Mouse (Mus musculus) heart, adult 2 months (tissue): ENCODE results near the gene Sulf2. TPM values are rescaled to one million over a fixed set of nuclear protein-coding genes. Genes with fewer than 3 reads are reported as not detected.
A peak's percentile ranks its signal among the peaks of the same experiment; 100 is the strongest.

Experiments used
- DNase-seq, 2 experiments: peaks; one replicate each; pipeline ENCODE4 v3.0.0; 2021
- H3K27ac ChIP-seq: fragments of 200-600 bp; 2 replicates; pipeline ENCODE4 v1.8.1; 2022
- H3K27me3 ChIP-seq: fragments of 200-500 bp; 2 replicates; pipeline ENCODE4 v1.6.1; 2012; ENCODE audit warnings: mild to moderate bottlenecking, low read length, inconsistent platforms, mixed read lengths; ENCODE audit not compliant: control insufficient read depth, insufficient read depth
- H3K36me3 ChIP-seq: fragments of 200-500 bp; 2 replicates; pipeline ENCODE4 v1.6.1; 2012; ENCODE audit warnings: low read length, inconsistent platforms; ENCODE audit not compliant: control insufficient read depth, insufficient read depth
- H3K4me1 ChIP-seq: fragments of 200-500 bp; 2 replicates; pipeline ENCODE4 v1.6.1; 2011; ENCODE audit warnings: low read length; ENCODE audit not compliant: control insufficient read depth, insufficient read depth
- H3K4me3 ChIP-seq: fragments of 200-600 bp; 2 replicates; pipeline ENCODE4 v1.8.1; 2022
- H3K79me2 ChIP-seq: fragments of 200-500 bp; replicated peaks from 2 replicates; pipeline ENCODE4 v1.6.1; 2012; ENCODE audit warnings: mild to moderate bottlenecking, inconsistent platforms, low read length, moderate library complexity, mixed read lengths; ENCODE audit not compliant: control insufficient read depth, insufficient read depth
- H3K9ac ChIP-seq: fragments of 200-500 bp; 2 replicates; pipeline ENCODE4 v1.6.1; 2012; ENCODE audit warnings: low read depth, mild to moderate bottlenecking, control low read depth, inconsistent platforms, low read length, mixed read lengths
- CTCF ChIP-seq: fragments of 200-600 bp; IDR thresholded peaks from 2 replicates; pipeline ENCODE4 v1.8.1; 2022; ENCODE audit warnings: antibody characterized with exemption, mild to moderate bottlenecking, moderate library complexity
- EP300 ChIP-seq: fragments of 200-500 bp; IDR thresholded peaks from 2 replicates; pipeline ENCODE4 v1.6.1; 2011; ENCODE audit warnings: low read depth, low read length, control low read depth; ENCODE audit not compliant: insufficient read depth
- POLR2A ChIP-seq: fragments of 200-500 bp; IDR thresholded peaks from 2 replicates; pipeline ENCODE4 v1.6.1; 2011; ENCODE audit warnings: mild to moderate bottlenecking, low read depth, low read length, control low read depth; ENCODE audit not compliant: insufficient read depth
- WGBS: fragments of 180-500 bp; shearing (Covaris S2); methylation state at CpG from one replicate; pipeline ENCODE4 v1.1.7; 2018; 5-methylcytosine and 5-hydroxymethylcytosine counted together
- intact Hi-C: fragments of 180-260 bp; cut with DNase I; formaldehyde crosslinking; loops from one replicate; pipeline ENCODE4 v1.15.1; 2025
- polyA plus RNA-seq: library from polyadenylated mRNA; depleted of rRNA; stranded (reverse); fragments of >200 nt; gene quantifications from 2 replicates; pipeline ENCODE4 v1.2.3, GENCODE M21; 2012
- total RNA-seq, 2 experiments: library from RNA; stranded (reverse); gene quantifications; 2 replicates each; pipeline ENCODE4 v1.2.3; 2021

Gene Sulf2
- total and polyA plus RNA-seq, 3 experiments, result 38.5 to 51.0 (median 43.9) TPM

DNA sequence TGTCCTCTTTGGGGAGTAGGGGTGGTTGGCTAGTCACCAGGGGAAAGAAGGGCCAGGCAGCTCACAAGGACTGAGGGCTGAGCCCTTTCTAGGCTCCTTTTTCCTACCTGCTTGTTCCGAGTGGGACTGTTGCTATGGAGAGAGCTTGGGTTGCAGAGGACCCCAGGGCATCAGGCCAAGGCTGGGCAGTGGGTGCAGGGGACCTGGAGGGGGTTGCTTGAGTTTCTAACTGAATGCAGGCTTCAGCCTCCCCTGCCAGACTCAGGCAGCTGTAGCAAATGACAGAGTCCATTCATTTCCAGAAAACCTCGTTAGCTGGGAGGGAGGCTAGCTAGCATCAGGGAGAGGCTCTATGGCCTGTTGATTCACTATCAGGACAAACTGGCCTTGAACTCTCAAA lies 48.8 kb downstream of the Sulf2 start:
- Histone ChIP-seq H3K27me3 (no peaks in the 10 kb centered on the region), H3K4me1 (peaks cover 1% of the 10 kb centered on the region; the same call in 1 of the 2 replicates), H3K4me3 (no peak overlapping the region), H3K79me2 (no peaks in the 10 kb centered on the region), H3K9ac (no peak overlapping the region), H3K27ac (no peak overlapping the region), H3K36me3 (no peaks in the 10 kb centered on the region)
- DNase-seq, result no peak
- TF ChIP-seq CTCF, result no peak
- no peak for TF ChIP-seq EP300
- no peak for TF ChIP-seq POLR2A
- 75% methylated on average over 2 of the region's 2 CpGs for whole genome bisulfite sequencing
- intact Hi-C loops, result no loop called here

DNA sequence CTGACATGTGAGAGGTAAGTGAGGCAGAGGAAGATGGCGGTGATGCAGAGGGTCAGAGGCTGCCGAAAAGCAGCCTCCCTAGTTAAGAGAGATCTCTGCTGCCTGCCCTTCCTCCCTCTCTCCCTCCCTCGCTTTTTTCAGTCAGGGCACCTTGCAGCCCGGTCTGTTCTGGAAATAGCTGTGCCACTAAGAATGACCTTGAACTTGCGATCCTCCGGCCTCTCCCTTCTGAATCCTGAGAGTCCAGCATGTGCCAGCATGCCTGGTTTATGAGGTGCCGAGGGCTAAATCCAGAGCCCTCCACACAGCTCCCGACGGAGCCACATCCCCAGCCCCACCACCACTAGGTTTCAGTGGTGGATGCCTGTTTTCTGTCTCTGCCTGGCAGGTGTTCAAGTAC lies 49.6 kb downstream of the Sulf2 start:
- no peaks in the 10 kb centered on the region for H3K79me2 ChIP-seq
- H3K27me3 ChIP-seq, result no peaks in the 10 kb centered on the region
- TF ChIP-seq EP300 (no peak), CTCF (no peak), POLR2A (no peak)
- no peak overlapping the region for H3K4me3 ChIP-seq
- intact Hi-C loops, result no loop called here
- peaks cover 1% of the 10 kb centered on the region; the same call in 1 of the 2 replicates for H3K4me1 ChIP-seq
- no peak overlapping the region for H3K27ac ChIP-seq
- DNase-seq, result no peak
- WGBS, result 70% methylated on average over 9 of the region's 9 CpGs
- no peak overlapping the region for H3K9ac ChIP-seq
- H3K36me3 ChIP-seq, result no peaks in the 10 kb centered on the region

DNA sequence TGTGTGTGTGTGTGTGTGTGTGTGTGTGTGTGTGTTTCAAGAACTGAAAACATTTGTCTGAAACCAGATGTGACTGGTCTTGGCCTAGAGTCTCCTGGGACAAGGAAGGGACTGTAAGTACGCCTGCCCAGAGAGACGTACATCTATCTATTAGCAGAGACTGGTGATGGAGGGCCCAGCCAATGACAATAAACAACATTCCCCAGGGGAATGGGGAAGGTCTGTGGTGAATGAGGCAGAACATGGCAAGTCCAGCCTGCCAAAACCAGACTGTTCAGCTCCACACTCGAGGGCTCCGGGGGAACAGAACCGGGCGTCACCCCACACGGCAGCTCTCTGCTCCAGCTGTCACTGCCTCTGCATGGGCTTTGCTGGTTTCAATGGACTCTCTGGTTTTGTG lies 52.6 kb downstream of the Sulf2 start:
- Histone ChIP-seq H3K4me1 (0 out of 2 replicates have a peak, but pooled peaks cover 1% of the 10 kb centered on the region), H3K9ac (no peak overlapping the region), H3K27me3 (no peaks in the 10 kb centered on the region), H3K79me2 (no peaks in the 10 kb centered on the region), H3K36me3 (no peaks in the 10 kb centered on the region), H3K27ac (no peak overlapping the region), H3K4me3 (no peak overlapping the region)
- 75% methylated on average over 7 of the region's 7 CpGs for WGBS
- DNase-seq, result peak; percentile 43 to 65
- TF ChIP-seq POLR2A, result no peak
- 0 out of 2 replicates have a peak, but pooled peaks have one; percentile 28 for TF ChIP-seq EP300
- TF ChIP-seq CTCF, result no peak
- intact Hi-C loops, result no loop called here

DNA sequence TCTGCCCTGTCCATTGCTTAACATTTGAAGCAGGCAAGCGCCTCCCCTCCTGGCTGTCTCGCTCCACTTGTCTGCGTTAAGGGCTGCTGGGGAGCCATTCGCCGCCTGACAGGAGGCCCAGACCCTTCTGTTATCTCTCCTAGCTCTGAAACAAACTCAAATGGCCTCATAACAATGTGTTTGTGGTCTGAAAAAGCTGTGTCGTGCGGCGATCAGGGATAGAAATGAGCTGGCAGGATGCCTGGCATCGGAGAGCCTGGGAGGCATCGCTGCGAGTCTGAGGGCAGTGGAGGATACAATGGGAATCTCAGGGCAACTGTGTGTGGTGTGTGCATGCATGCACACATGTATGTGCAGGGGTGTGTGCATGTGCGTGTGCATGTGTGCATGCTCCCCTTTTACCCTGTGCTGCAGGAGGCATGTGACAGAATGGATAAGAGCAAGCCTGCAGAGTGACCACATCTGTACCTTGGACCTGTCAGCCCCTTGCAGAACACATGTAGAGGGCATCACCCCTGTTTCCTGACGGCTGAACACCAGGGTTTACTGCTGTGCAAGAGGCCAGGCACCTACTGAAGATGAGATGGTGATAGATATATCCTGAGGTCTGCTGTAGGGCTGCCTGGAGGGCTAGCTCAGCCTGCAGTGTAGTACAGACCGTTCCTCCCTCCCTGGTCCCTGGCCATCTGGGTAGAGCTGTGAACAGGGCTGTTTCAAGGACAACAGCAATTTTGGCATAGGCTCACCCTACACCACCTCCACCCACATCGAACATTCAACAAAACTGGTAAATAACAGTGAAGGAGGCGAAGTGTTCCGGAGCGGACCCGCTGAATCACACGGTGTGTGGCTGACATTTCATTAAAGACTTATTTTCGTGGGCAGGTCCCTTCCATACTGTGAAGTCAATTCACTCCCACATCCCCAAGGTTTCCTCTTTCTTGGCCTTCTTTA lies 54.9 kb downstream of the Sulf2 start:
- TF ChIP-seq CTCF (no peak), EP300 (no peak), POLR2A (no peak)
- Histone ChIP-seq H3K27me3 (no peaks in the 10 kb centered on the region), H3K79me2 (no peaks in the 10 kb centered on the region), H3K27ac (no peak overlapping the region), H3K4me1 (0 out of 2 replicates have a peak, but pooled peaks cover 1% of the 10 kb centered on the region), H3K36me3 (no peaks in the 10 kb centered on the region), H3K9ac (no peak overlapping the region), H3K4me3 (no peak overlapping the region)
- DNase-seq, result no peak
- 73% methylated on average over 21 of the region's 21 CpGs for WGBS
- intact Hi-C loops, result no loop called here

DNA sequence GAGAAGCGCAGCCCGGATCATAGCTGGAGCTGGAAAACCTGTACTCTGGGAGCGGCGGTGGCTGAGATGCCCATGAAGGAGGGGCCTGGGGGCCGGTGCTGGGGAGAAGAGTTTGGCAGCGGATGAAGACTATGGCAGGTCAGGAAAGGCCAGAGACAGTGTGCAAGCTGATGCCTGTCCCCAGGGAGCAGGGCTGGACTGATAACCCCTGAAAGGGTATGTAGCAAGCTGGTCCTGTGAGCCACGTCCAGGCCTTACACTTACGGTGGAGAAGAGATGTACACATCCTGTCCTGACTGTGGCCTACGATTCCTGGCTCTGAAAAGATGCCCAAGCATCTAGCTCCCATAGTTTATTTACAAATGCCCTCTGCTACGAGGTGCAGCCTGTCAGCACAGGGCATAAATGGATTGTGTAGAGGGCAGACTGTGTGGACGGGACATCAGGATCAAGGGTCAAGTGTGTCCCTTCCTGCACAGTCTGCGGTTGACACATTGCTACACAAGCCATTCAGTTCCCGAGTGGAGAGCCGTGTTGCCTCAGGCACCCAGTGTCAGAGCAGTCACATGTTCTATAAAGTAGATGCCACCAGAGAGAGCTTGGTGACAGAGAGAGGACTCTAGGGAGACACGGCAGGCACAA lies 57.0 kb downstream of the Sulf2 start:
- 0 out of 2 replicates have a peak, but pooled peaks cover 1% of the 10 kb centered on the region for H3K4me1 ChIP-seq
- intact Hi-C loops, result no loop called here
- WGBS, result 53% methylated on average over 15 of the region's 15 CpGs

More for the DNA sequence above, 57.0 kb downstream of the Sulf2 start:
- Histone ChIP-seq H3K27ac (no peak overlapping the region), H3K79me2 (no peaks in the 10 kb centered on the region), H3K9ac (no peak overlapping the region), H3K27me3 (no peaks in the 10 kb centered on the region), H3K4me3 (no peak overlapping the region), H3K36me3 (no peaks in the 10 kb centered on the region)
- no peak for TF ChIP-seq CTCF
- no peak for TF ChIP-seq EP300
- TF ChIP-seq POLR2A, result no peak
- peak in 1 of 2 experiments; percentile 38 for DNase-seq
